Mouse (Mus musculus): ENCODE results near the gene Abcd4.

Gene Abcd4

DNA sequence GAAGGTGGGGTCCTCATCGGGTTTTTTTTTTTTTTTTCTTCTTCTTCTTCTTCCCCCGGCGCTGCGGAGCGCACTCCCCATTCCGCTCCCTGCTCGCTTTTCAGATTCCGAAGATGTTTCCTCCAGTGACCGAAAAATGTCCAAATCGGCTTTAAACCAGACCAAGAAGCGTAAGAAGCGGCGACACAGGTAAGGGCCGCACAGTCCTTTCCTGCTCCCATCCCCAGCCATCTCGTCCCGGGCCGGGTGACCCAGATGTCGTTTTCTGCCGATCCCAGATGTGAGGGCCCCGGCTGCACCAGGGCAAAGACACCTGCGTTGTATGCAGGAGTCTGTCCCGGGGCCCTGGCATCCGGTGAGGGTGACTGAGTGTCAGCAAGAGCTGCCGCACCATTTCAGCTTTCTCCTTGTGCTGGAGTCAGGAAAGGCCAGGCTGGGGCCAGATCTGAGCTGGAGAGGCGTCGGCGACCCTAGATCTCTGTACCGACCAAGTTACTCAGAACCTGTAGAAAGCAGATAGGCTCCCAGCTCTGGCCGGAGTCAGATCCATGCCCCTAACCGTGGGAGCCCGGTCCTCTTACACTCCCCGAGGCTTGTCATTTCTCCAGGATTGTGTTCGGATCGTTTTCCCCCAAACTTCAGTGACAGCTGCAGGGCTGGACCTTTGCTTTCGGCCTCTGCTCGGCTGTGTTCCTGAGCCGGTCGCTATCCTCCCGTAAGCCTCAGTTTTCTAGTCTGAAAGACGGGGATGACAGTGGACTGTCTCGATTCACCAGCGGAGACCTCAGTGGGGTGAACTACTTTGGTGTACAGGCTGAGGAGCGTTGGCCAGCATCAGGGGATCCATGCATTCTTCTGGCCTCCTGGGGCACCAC is 45.5 kb downstream of the Abcd4 start:
- peak; percentile 27 to 32 for DNase-seq

- no peak for DNase-seq
Measured at GRCm38 (mm10) chr12:84570694-84571415, 46.4 kb downstream of the Abcd4 start.

GRCm38 (mm10) chr12:84569976-84570693 is 47.1 kb downstream of the Abcd4 start:
- DNase-seq: no peak

DNA sequence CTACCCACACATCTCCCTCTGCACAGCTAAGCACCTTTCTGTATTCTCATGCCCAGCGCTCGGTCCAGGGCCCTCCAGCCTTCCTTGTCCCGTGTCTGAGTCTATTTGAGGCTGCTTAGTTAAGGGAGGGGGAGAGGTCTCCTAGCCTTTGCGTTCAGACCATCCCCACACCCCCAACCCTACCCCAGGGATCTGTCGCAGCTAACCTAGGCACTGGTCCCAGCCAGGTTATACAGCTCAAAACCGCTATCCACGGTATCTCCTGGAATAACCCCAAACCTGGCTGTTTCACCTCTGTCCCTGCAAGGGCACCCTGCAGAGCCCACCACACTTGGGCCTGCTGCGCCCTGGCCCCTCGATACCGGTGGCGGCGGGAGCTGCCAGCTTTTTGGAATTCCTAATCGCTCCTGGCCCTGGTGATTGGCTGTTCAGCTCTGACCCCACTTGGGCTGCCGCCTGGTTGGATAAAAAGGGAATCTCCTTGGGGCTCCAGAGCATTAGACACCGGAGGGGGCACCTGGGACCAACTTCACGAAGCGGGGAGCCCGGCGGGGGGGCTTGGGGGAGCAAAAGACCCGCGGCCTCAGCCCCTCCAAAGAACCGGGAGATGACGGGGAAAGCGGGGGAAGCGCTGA is 47.8 kb downstream of the Abcd4 start, which contains the start of gene Vsx2:
Gene Vsx2, plus strand, starts transcription at position 427 of the 635 bp plus-strand sequence.
- no peak for DNase-seq

DNA sequence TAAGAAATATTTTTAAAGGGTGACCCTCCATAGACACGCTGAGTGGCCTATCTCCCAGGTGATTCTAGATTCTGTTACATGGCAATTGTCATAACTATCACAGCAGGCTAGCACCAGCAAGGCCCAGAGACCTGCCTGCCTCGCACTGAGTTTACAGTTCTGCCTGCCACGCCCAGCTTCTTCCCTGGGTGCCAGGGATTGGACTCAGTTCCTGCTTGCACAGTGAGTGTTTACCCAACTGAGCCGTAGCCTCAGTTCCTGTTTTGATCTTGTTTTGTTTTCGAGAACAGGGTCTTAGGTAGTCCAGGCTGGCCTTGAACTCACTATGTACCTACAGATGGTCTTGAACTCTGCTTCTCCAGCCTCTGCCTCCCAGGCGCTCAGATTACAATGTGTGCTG is 49.6 kb downstream of the Abcd4 start:
- DNase-seq: no peak

GRCm38 (mm10) chr12:84562558-84562957 is 54.7 kb downstream of the Abcd4 start:
- no peak for DNase-seq

DNA sequence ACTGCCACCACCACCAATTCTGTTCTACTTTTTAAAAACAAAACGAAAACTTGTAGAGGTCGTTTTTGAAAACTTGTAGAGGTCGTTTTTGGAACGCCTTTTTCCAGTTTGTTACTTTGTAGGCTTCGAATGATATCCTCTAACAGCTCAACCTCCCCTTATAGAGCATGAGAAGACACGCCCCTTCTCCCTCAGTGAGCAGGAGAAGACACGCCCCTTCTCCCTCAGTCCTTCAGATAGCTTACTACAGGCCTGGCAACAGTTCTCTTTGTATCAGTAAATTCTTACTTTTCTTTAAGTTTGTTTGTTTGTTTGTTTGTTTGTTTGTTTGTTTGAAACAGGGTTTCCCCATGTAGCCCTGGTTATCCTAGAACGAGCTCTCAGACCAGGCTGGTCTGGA is 62.0 kb downstream of the Abcd4 start:
- no peak for DNase-seq
